ENCODE assay signal across 8 mouse cellular contexts in the genomic region with DNA sequence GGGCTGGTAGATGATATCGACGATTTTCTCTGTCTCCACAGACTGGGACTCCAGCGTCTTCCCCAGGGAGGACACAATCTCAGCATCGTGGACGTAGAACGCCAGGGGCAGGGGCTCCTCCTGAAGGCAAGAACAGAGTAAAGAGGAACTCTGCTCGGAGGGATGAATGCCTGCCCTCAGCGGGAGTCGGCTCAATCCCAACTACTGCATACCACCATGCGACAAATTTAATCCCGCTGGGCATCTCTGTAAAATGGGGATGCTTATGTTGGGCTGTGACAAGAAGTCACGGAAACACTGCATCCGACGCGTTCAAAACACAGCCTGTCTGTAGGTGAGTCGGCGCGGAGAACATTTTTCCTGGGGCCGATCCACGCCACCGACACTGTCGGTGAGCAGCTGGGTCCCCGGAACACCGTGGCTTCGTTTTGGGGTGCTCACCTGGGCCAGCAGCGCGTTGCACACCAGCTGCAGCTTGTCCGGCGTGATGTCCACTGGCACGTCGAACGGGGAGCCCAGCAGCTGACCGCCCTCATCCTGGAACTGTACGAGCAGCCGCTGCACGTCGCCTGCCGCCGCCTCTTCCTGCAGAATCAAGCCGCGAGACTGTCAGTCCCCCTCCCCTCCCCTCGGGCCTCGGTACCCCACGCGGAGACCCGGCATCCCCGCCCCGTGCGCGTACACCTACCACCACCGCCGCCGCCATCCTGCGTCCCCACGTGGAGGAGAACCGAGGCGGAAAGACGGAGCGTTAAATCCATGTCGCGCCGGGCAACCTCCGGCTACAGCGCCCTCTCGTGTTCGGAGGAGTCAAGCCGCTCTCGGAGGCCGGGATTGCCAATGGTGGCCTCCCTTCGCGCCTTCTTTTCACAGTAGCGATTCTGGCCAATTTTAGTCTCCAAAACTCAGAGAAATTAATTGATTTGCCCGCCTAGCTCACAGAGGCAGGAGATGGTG. TPM values are rescaled to one million over a fixed set of nuclear protein-coding genes. Genes with fewer than 3 reads are reported as not detected.
DNase-seq lines count a peak whose midpoint lies in the region; ATAC-seq and TF ChIP-seq lines count a peak whose summit lies in the region.

A gene (minus strand): TSS at position 761 of the 957 bp plus-strand sequence.

- 1% methylated on average over 72 of the region's 73 CpGs for WGBS in forebrain, embryonic 13.5 days
- under 1% methylated on average over 73 of the region's 73 CpGs for WGBS in large intestine, adult 2 months
- WGBS in liver, postnatal 0 days (ENCODE audit: insufficient replicate concordance) = 1% methylated on average over 68 of the region's 73 CpGs
- 2% methylated on average over 67 of the region's 73 CpGs for WGBS in neural tube, embryonic 14.5 days

- H3K4me1 ChIP-seq in E14TG2a.4 (replicated peaks; ENCODE audit: low read depth, low read length) = peaks cover 60% of the 10 kb centered on the region
- peaks cover 9% of the 10 kb centered on the region for H3K4me1 ChIP-seq in forebrain, embryonic 13.5 days
- H3K4me1 ChIP-seq in liver, postnatal 0 days (ENCODE audit: insufficient read depth) = peaks cover 8% of the 10 kb centered on the region
- peaks cover 5% of the 10 kb centered on the region; the same call in 1 of the 2 replicates for H3K4me1 ChIP-seq in neural tube, embryonic 14.5 days (ENCODE audit: control insufficient read depth, insufficient read depth, low read length)

- H3K4me2 ChIP-seq in forebrain, embryonic 13.5 days = peak within 1 kb of the TSS; percentile 85
- H3K4me2 ChIP-seq in liver, postnatal 0 days (ENCODE audit: low read depth, low read length) = peak within 1 kb of the TSS; percentile 95
- peak within 1 kb of the TSS; percentile 65 for H3K4me2 ChIP-seq in neural tube, embryonic 14.5 days (ENCODE audit: low read depth, low read length)

- DNase-seq in c-Kit-positive CD71-positive TER-119-positive erythroid progenitor cells, embryonic 14.5 days (ENCODE audit: low spot score) = peak; percentile 90
- peak; percentile 95 to 98 for DNase-seq in heart, postnatal 10 days
- DNase-seq in large intestine, adult 2 months (ENCODE audit: low read depth, low spot score) = peak; percentile 68
- peak; percentile 94 for DNase-seq in liver, postnatal 0 days
- peak; percentile 97 for DNase-seq in testis, postnatal 10 days (ENCODE audit: low spot score)

- peak within 1 kb of the TSS; percentile 85 for H3K9ac ChIP-seq in forebrain, embryonic 13.5 days
- peak within 1 kb of the TSS; percentile 82 for H3K9ac ChIP-seq in liver, postnatal 0 days (replicated peaks)
- peak within 1 kb of the TSS; percentile 74 for H3K9ac ChIP-seq in neural tube, embryonic 14.5 days (replicated peaks; ENCODE audit: low read depth, low read length)

- H3K36me3 ChIP-seq in E14TG2a.4 (ENCODE audit: insufficient read depth, low read length) = peaks cover 46% of the 10 kb centered on the region
- H3K36me3 ChIP-seq in forebrain, embryonic 13.5 days (ENCODE audit: poor library complexity, severe bottlenecking) = peaks cover 36% of the 10 kb centered on the region
- peaks cover 15% of the 10 kb centered on the region for H3K36me3 ChIP-seq in liver, postnatal 0 days (replicated peaks; ENCODE audit: insufficient read depth, low read length)
- peaks cover 21% of the 10 kb centered on the region for H3K36me3 ChIP-seq in neural tube, embryonic 14.5 days (ENCODE audit: control insufficient read depth, insufficient read depth, low read length)

- intact Hi-C loops in heart, postnatal 10 days (cut with DNase I) = no loop called here

- H3K4me3 ChIP-seq in E14TG2a.4 (replicated peaks; ENCODE audit: low read length) = peak within 1 kb of the TSS; percentile 95
- peak within 1 kb of the TSS; percentile 85 for H3K4me3 ChIP-seq in forebrain, embryonic 13.5 days
- peak within 1 kb of the TSS; percentile 86 for H3K4me3 ChIP-seq in liver, postnatal 0 days (ENCODE audit: low read depth, low read length)
- peak within 1 kb of the TSS; percentile 74 for H3K4me3 ChIP-seq in neural tube, embryonic 14.5 days (ENCODE audit: low read depth, low read length)

- H3K27me3 ChIP-seq in E14TG2a.4 (ENCODE audit: insufficient read depth, low read length) = peaks cover 24% of the 10 kb centered on the region
- peaks cover 8% of the 10 kb centered on the region; the same call in 1 of the 2 replicates for H3K27me3 ChIP-seq in forebrain, embryonic 13.5 days
- no peaks in the 10 kb centered on the region for H3K27me3 ChIP-seq in liver, postnatal 0 days (ENCODE audit: insufficient read depth, low read length)
- H3K27me3 ChIP-seq in neural tube, embryonic 14.5 days (ENCODE audit: control insufficient read depth, insufficient read depth, low read length) = no peaks in the 10 kb centered on the region

- ATAC-seq in forebrain, embryonic 13.5 days = peak; percentile 94
- peak; percentile 87 for ATAC-seq in liver, postnatal 0 days
- ATAC-seq in neural tube, embryonic 14.5 days (ENCODE audit: low read depth) = peak; percentile 89

- TF ChIP-seq CTCF in E14TG2a.4 (conservative IDR thresholded peaks at IDR 0.05; ENCODE audit: low read length) = peak; percentile 70
- TF ChIP-seq CTCF in liver, postnatal 0 days (IDR thresholded peaks at IDR 0.05; ENCODE audit: low read depth) = peak; percentile 97

- H3K27ac ChIP-seq in forebrain, embryonic 13.5 days = no peak within 1 kb of the TSS
- no peak within 1 kb of the TSS for H3K27ac ChIP-seq in liver, postnatal 0 days (ENCODE audit: low read depth)
- 0 out of 2 replicates have a peak within 1 kb of the TSS, but pooled peaks have one; percentile 28 for H3K27ac ChIP-seq in neural tube, embryonic 14.5 days (ENCODE audit: low read depth, low read length)

- no peak for TF ChIP-seq EP300 in liver, postnatal 0 days (IDR thresholded peaks at IDR 0.05; ENCODE audit: low read depth)

- no peaks in the 10 kb centered on the region for H3K9me3 ChIP-seq in E14TG2a.4 (ENCODE audit: low read length)
- H3K9me3 ChIP-seq in forebrain, embryonic 13.5 days (replicated peaks) = no peaks in the 10 kb centered on the region
- no peaks in the 10 kb centered on the region for H3K9me3 ChIP-seq in liver, postnatal 0 days (ENCODE audit: low read length)
- no peaks in the 10 kb centered on the region for H3K9me3 ChIP-seq in neural tube, embryonic 14.5 days (ENCODE audit: control insufficient read depth, low read length)

RNA-seq across cellular contexts. Expression of the gene that starts here (rescaled TPM):
- 28.1 and 35.9 TPM in 2 replicates for polyA plus RNA-seq in forebrain, embryonic 13.5 days (2015; fragmentation: Nextera tagmentation; extraction: Ambion mirVana)
- 10 to 100 TPM; 11.2 to 13.8 TPM for total RNA-seq in heart, postnatal 10 days (2021)
- 27.7 and 33.6 TPM in 2 replicates for polyA plus RNA-seq in large intestine, adult 2 months (2012; rRNA removed)
- 9.1 and 9.2 TPM in 2 replicates for polyA plus RNA-seq in liver, postnatal 0 days (2015; fragmentation: Nextera tagmentation; extraction: Ambion mirVana)
- polyA plus RNA-seq in neural tube, embryonic 14.5 days (2014; fragmentation: Nextera tagmentation; extraction: Ambion mirVana) = 21.6 and 24.7 TPM in 2 replicates
